Mouse (Mus musculus) MEL (cell line): ENCODE data around the gene Tubb5. TPM values are rescaled to one million over a fixed set of nuclear protein-coding genes. Genes with fewer than 3 reads are reported as not detected.

Source experiments
- DNase-seq: peaks from one replicate; pipeline ENCODE4 v3.0.0; 2011; ENCODE audit warnings: low read depth, low spot score
- H3K27ac ChIP-seq: 2 replicates; pipeline ENCODE4 v1.5.1; 2012; ENCODE audit warnings: low read depth, mild to moderate bottlenecking, control low read depth, low read length, moderate library complexity; ENCODE audit not compliant: control insufficient read depth
- H3K27me3 ChIP-seq, 2 experiments: fragments of 150-350 bp in 1 of 2; sonication (generic) in 1 of 2; 2 replicates each; pipeline ENCODE4 v1.6.1; 2012; ENCODE audit warnings: low read length in 2 of 2, mild to moderate bottlenecking in 2 of 2, improper control_type of control experiment in 1 of 2, moderate library complexity in 1 of 2; ENCODE audit not compliant: insufficient read depth in 2 of 2, control insufficient read depth in 1 of 2
- H3K36me3 ChIP-seq, 2 experiments: 2 replicates each; pipeline ENCODE4 v1.6.1; 2012 to 2014; ENCODE audit warnings: low read length in 2 of 2, improper control_type of control experiment in 1 of 2, inconsistent platforms in 1 of 2, mild to moderate bottlenecking in 1 of 2; ENCODE audit not compliant: insufficient read depth in 2 of 2, control insufficient read depth in 1 of 2
- H3K4me1 ChIP-seq, 2 experiments: fragments of 150-350 bp in 1 of 2; sonication (generic) in 1 of 2; 2 replicates each; pipeline ENCODE4 v1.6.1; 2012; ENCODE audit warnings: low read length in 2 of 2, improper control_type of control experiment in 1 of 2, mild to moderate bottlenecking in 1 of 2; ENCODE audit not compliant: insufficient read depth in 2 of 2, control insufficient read depth in 1 of 2
- H3K4me3 ChIP-seq, 2 experiments: fragments of 150-350 bp in 1 of 2; sonication (generic) in 1 of 2; 2 replicates each; pipeline ENCODE4 v1.5.1; 2012; ENCODE audit warnings: low read depth in 2 of 2, low read length in 2 of 2, mild to moderate bottlenecking in 2 of 2, moderate library complexity in 2 of 2, control low read depth in 1 of 2, improper control_type of control experiment in 1 of 2; ENCODE audit not compliant: control insufficient read depth in 1 of 2, insufficient read depth in 1 of 2
- H3K79me2 ChIP-seq: 2 replicates; pipeline ENCODE4 v1.6.1; 2012; ENCODE audit warnings: mild to moderate bottlenecking, low read length, moderate library complexity; ENCODE audit not compliant: control insufficient read depth, poor library complexity, insufficient read depth
- H3K9ac ChIP-seq: 2 replicates; pipeline ENCODE4 v1.6.1; 2012; ENCODE audit warnings: low read depth, mild to moderate bottlenecking, control low read depth, low read length, moderate library complexity; ENCODE audit not compliant: control insufficient read depth, poor library complexity, severe bottlenecking
- H3K9me3 ChIP-seq: fragments of 150-350 bp; sonication (generic); replicated peaks from 2 replicates; pipeline ENCODE4 v1.6.1; 2012; ENCODE audit warnings: mild to moderate bottlenecking, low read length, improper control_type of control experiment, moderate library complexity; ENCODE audit not compliant: insufficient read depth
- BHLHE40 ChIP-seq: IDR thresholded peaks from 2 replicates; pipeline ENCODE4 v1.6.1; 2012; ENCODE audit warnings: low read depth, mild to moderate bottlenecking, inconsistent platforms, low read length, improper control_type of control experiment, borderline replicate concordance
- CHD1 ChIP-seq: IDR thresholded peaks from 2 replicates; pipeline ENCODE4 v1.6.1; 2012; ENCODE audit warnings: low read depth, mild to moderate bottlenecking, inconsistent platforms, low read length, improper control_type of control experiment
- CHD2 ChIP-seq: IDR thresholded peaks from 2 replicates; pipeline ENCODE4 v1.6.1; 2011; ENCODE audit warnings: low read length, improper control_type of control experiment
- CTCF ChIP-seq, 3 experiments: IDR thresholded peaks in 2 of 3; conservative IDR thresholded peaks in 1 of 3; 2 replicates each; pipeline ENCODE4 v1.5.1; 2011 to 2012; ENCODE audit warnings: low read length in 3 of 3, low read depth in 2 of 3, mild to moderate bottlenecking in 2 of 3, improper control_type of control experiment in 1 of 3, inconsistent platforms in 1 of 3, mixed read lengths in 1 of 3, moderate library complexity in 1 of 3; ENCODE audit not compliant: control insufficient read depth in 1 of 3, insufficient read depth in 1 of 3, poor library complexity in 1 of 3, severe bottlenecking in 1 of 3
- E2F4 ChIP-seq: IDR thresholded peaks from 2 replicates; pipeline ENCODE4 v1.6.1; 2011; ENCODE audit warnings: low read depth, low read length, improper control_type of control experiment, borderline replicate concordance
- ELF1 ChIP-seq: IDR thresholded peaks from 2 replicates; pipeline ENCODE4 v1.6.1; 2014; ENCODE audit warnings: low read depth, mild to moderate bottlenecking, inconsistent platforms, low read length, improper control_type of control experiment, moderate library complexity
- EP300 ChIP-seq, 2 experiments: IDR thresholded peaks; 2 replicates each; pipeline ENCODE4 v1.6.1; 2011; ENCODE audit warnings: improper control_type of control experiment in 2 of 2, low read length in 2 of 2, low read depth in 1 of 2, mild to moderate bottlenecking in 1 of 2
- ETS1 ChIP-seq: IDR thresholded peaks from 2 replicates; pipeline ENCODE4 v1.6.1; 2012; ENCODE audit warnings: low read depth, mild to moderate bottlenecking, inconsistent platforms, low read length, improper control_type of control experiment, moderate library complexity
- GABPA ChIP-seq: IDR thresholded peaks from 2 replicates; pipeline ENCODE4 v1.6.1; 2012; ENCODE audit warnings: low read depth, mild to moderate bottlenecking, inconsistent platforms, low read length, improper control_type of control experiment, moderate library complexity
- GATA1 ChIP-seq: IDR thresholded peaks from 2 replicates; pipeline ENCODE4 v1.6.1; 2011; ENCODE audit warnings: low read depth, low read length, improper control_type of control experiment
- HCFC1 ChIP-seq: IDR thresholded peaks from 2 replicates; pipeline ENCODE4 v1.6.1; 2012; ENCODE audit warnings: low read depth, mild to moderate bottlenecking, inconsistent platforms, low read length, improper control_type of control experiment, moderate library complexity
- KAT2A ChIP-seq: conservative IDR thresholded peaks from 2 replicates; pipeline ENCODE4 v1.6.1; 2012; ENCODE audit warnings: low read depth, low read length, improper control_type of control experiment, inconsistent platforms
- MAFK ChIP-seq: IDR thresholded peaks from 2 replicates; pipeline ENCODE4 v1.6.1; 2011; ENCODE audit warnings: low read depth, mild to moderate bottlenecking, low read length, improper control_type of control experiment, borderline replicate concordance
- MAX ChIP-seq: IDR thresholded peaks from 2 replicates; pipeline ENCODE4 v1.6.1; 2011; ENCODE audit warnings: low read length, improper control_type of control experiment
- MAZ ChIP-seq: IDR thresholded peaks from 2 replicates; pipeline ENCODE4 v1.6.1; 2012; ENCODE audit warnings: low read depth, mild to moderate bottlenecking, inconsistent platforms, low read length, improper control_type of control experiment
- MEF2A ChIP-seq: IDR thresholded peaks from 2 replicates; pipeline ENCODE4 v1.6.1; 2014; ENCODE audit warnings: low read depth, mild to moderate bottlenecking, inconsistent platforms, low read length, improper control_type of control experiment; ENCODE audit not compliant: poor library complexity, insufficient replicate concordance, severe bottlenecking; ENCODE audit errors: extremely low read depth
- MXI1 ChIP-seq: IDR thresholded peaks from 2 replicates; pipeline ENCODE4 v1.6.1; 2011; ENCODE audit warnings: mild to moderate bottlenecking, low read depth, low read length, improper control_type of control experiment
- MYB ChIP-seq: IDR thresholded peaks from 2 replicates; pipeline ENCODE4 v1.6.1; 2011; ENCODE audit warnings: mild to moderate bottlenecking, low read depth, low read length, improper control_type of control experiment
- MYC ChIP-seq: IDR thresholded peaks from 2 replicates; pipeline ENCODE4 v1.6.1; 2011; ENCODE audit warnings: low read depth, mild to moderate bottlenecking, low read length, improper control_type of control experiment, moderate library complexity
- NELFE ChIP-seq: IDR thresholded peaks from 2 replicates; pipeline ENCODE4 v1.6.1; 2011; ENCODE audit warnings: low read depth, low read length, improper control_type of control experiment
- NRF1 ChIP-seq: IDR thresholded peaks from 2 replicates; pipeline ENCODE4 v1.6.1; 2014; ENCODE audit warnings: low read depth, mild to moderate bottlenecking, inconsistent platforms, low read length, improper control_type of control experiment, moderate library complexity; ENCODE audit not compliant: poor library complexity, insufficient read depth, severe bottlenecking
- POLR2A ChIP-seq, 2 experiments: IDR thresholded peaks; 2 replicates each; pipeline ENCODE4 v1.6.1; 2011 to 2012; ENCODE audit warnings: low read length in 2 of 2, mild to moderate bottlenecking in 2 of 2, control low read depth in 1 of 2, improper control_type of control experiment in 1 of 2, low read depth in 1 of 2, moderate library complexity in 1 of 2; ENCODE audit not compliant: control insufficient read depth in 1 of 2, insufficient read depth in 1 of 2, poor library complexity in 1 of 2
- POLR2AphosphoS2 ChIP-seq: IDR thresholded peaks from 2 replicates; pipeline ENCODE4 v1.6.1; 2011; ENCODE audit warnings: low read length, improper control_type of control experiment
- POLR2AphosphoS5 ChIP-seq: IDR thresholded peaks from 2 replicates; pipeline ENCODE4 v1.6.1; 2012; ENCODE audit warnings: low read depth, borderline replicate concordance, mild to moderate bottlenecking, inconsistent platforms, low read length, moderate library complexity, mixed read lengths
- RAD21 ChIP-seq: IDR thresholded peaks from 2 replicates; pipeline ENCODE4 v1.6.1; 2011; ENCODE audit warnings: mild to moderate bottlenecking, low read depth, low read length, improper control_type of control experiment
- RCOR1 ChIP-seq: IDR thresholded peaks from 2 replicates; pipeline ENCODE4 v1.6.1; 2012; ENCODE audit warnings: low read depth, mild to moderate bottlenecking, inconsistent platforms, low read length, improper control_type of control experiment
- SIN3A ChIP-seq: IDR thresholded peaks from 2 replicates; pipeline ENCODE4 v1.6.1; 2012; ENCODE audit warnings: low read length, improper control_type of control experiment, inconsistent platforms
- SMC3 ChIP-seq: IDR thresholded peaks from 2 replicates; pipeline ENCODE4 v1.6.1; 2011; ENCODE audit warnings: low read depth, low read length, improper control_type of control experiment
- TAL1 ChIP-seq: IDR thresholded peaks from 2 replicates; pipeline ENCODE4 v1.6.1; 2012; ENCODE audit warnings: mild to moderate bottlenecking, inconsistent platforms, low read length, moderate library complexity, mixed read lengths
- TBP ChIP-seq: IDR thresholded peaks from 2 replicates; pipeline ENCODE4 v1.8.0; 2011; ENCODE audit warnings: low read depth, low read length, improper control_type of control experiment
- TCF12 ChIP-seq: IDR thresholded peaks from 2 replicates; pipeline ENCODE4 v1.6.1; 2014; ENCODE audit warnings: low read depth, mild to moderate bottlenecking, inconsistent platforms, low read length, improper control_type of control experiment, moderate library complexity
- UBTF ChIP-seq: IDR thresholded peaks from 2 replicates; pipeline ENCODE4 v1.6.1; 2012; ENCODE audit warnings: low read depth, mild to moderate bottlenecking, inconsistent platforms, low read length, improper control_type of control experiment, moderate library complexity, borderline replicate concordance; ENCODE audit not compliant: insufficient read depth
- USF1 ChIP-seq: IDR thresholded peaks from 2 replicates; pipeline ENCODE4 v1.6.1; 2014; ENCODE audit warnings: low read depth, mild to moderate bottlenecking, inconsistent platforms, low read length, improper control_type of control experiment, moderate library complexity
- USF2 ChIP-seq, 2 experiments: IDR thresholded peaks; 2 replicates each; pipeline ENCODE4 v1.6.1; 2011 to 2012; ENCODE audit warnings: improper control_type of control experiment in 2 of 2, low read length in 2 of 2, borderline replicate concordance in 1 of 2, inconsistent platforms in 1 of 2, low read depth in 1 of 2, mild to moderate bottlenecking in 1 of 2; ENCODE audit not compliant: insufficient read depth in 1 of 2
- ZC3H11A ChIP-seq: IDR thresholded peaks from 2 replicates; pipeline ENCODE4 v1.6.1; 2012; ENCODE audit warnings: low read depth, mild to moderate bottlenecking, inconsistent platforms, low read length, improper control_type of control experiment
- ZKSCAN1 ChIP-seq: IDR thresholded peaks from 2 replicates; pipeline ENCODE4 v1.6.1; 2012; ENCODE audit warnings: low read depth, mild to moderate bottlenecking, inconsistent platforms, low read length, improper control_type of control experiment, moderate library complexity
- ZMIZ1 ChIP-seq: IDR thresholded peaks from 2 replicates; pipeline ENCODE4 v1.6.1; 2012; ENCODE audit warnings: low read depth, mild to moderate bottlenecking, inconsistent platforms, low read length, improper control_type of control experiment, moderate library complexity
- polyA plus RNA-seq, 2 experiments: library from polyadenylated mRNA; stranded (reverse) in 1 of 2; unstranded in 1 of 2; fragments of >175 nt in 1 of 2; fragments of >200 nt in 1 of 2; gene quantifications; 2 replicates each; pipeline versions ENCODE4 v1.2.1 to v1.2.4; 2012; ENCODE audit warnings: low replicate concordance in 2 of 2, low read depth in 1 of 2; ENCODE audit not compliant: insufficient read length in 2 of 2, insufficient read depth in 1 of 2, missing spikeins in 1 of 2
- total RNA-seq: library from RNA; depleted of rRNA; stranded (reverse); fragments of 300-350 nt; gene quantifications from 2 replicates; pipeline ENCODE4 v1.2.3, GENCODE M21; 2012

Gene Tubb5
- total and polyA plus RNA-seq, 3 experiments, result 1,040 to 1,575 (median 1,137) TPM

DNA sequence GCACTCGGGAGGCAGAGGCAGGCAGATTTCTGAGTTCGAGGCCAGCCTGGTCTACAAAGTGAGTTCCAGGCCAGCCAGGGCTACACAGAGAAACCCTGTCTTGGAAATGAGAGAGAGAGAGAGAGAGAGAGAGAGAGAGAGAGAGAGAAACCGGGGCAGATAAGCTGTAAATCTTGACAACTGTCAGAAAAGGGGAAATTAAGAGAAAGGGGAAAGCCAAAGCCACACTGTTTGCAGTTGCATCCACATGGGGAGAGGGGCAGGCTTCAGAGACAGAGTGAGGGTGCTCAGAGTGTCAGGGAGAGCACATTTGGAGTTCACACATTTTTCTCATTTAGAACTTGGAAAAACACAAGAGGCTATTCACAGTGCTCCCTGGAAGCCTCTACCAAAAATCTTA is 50.1 kb downstream of the Tubb5 start:
- Histone ChIP-seq H3K4me1 (peaks cover 5 to 17% of the 10 kb centered on the region in 2 experiments), H3K27ac (no peak overlapping the region), H3K9me3 (no peaks in the 10 kb centered on the region), H3K27me3 (no peaks in the 10 kb centered on the region), H3K9ac (no peak overlapping the region), H3K36me3 (peaks cover 0 to 9% of the 10 kb centered on the region in 2 experiments; a peak in 2 of 4 replicates), H3K79me2 (no peaks in the 10 kb centered on the region), H3K4me3 (no peak overlapping the region)
- peak; percentile 80 for DNase-seq
- TF ChIP-seq NRF1 (no peak), POLR2AphosphoS5 (no peak), ZC3H11A (peak; percentile 9; the same call in 1 of the 2 replicates), ZKSCAN1 (0 out of 2 replicates have a peak, but pooled peaks have one; percentile 15), GATA1 (peak; percentile 83), POLR2AphosphoS2 (no peak), MXI1 (peak; percentile 66; the same call in 1 of the 2 replicates), MAFK (peak; percentile 48; the same call in 1 of the 2 replicates), TAL1 (no peak), CTCF (IDR thresholded peaks at IDR 0.05 in 2 of 3, conservative IDR thresholded peaks at IDR 0.05 in 1 of 3; ENCODE audit: control insufficient read depth in 1 of 3, insufficient read depth in 1 of 3, low read depth in 2 of 3, low read length in 3 of 3, poor library complexity in 1 of 3, severe bottlenecking in 1 of 3) (no peak), MYB (peak; percentile 50; the same call in 1 of the 2 replicates), USF2 (IDR thresholded peaks at IDR 0.05; ENCODE audit: borderline replicate concordance in 1 of 2, insufficient read depth in 1 of 2, low read depth in 1 of 2, low read length in 2 of 2) (no peak), ZMIZ1 (0 out of 2 replicates have a peak, but pooled peaks have one; percentile 42), E2F4 (no peak), UBTF (no peak), SMC3 (0 out of 2 replicates have a peak, but pooled peaks have one; percentile 18), MYC (peak; percentile 76; the same call in 1 of the 2 replicates), ETS1 (peak; percentile 79), MEF2A (no peak), CHD2 (no peak; the same call in 1 of the 2 replicates), EP300 (IDR thresholded peaks at IDR 0.05; ENCODE audit: low read depth in 1 of 2, low read length in 2 of 2) (peak; percentile 73 to 85), ELF1 (0 out of 2 replicates have a peak, but pooled peaks have one; percentile 11), BHLHE40 (peak; percentile 37; the same call in 1 of the 2 replicates), RCOR1 (peak; percentile 95), SIN3A (peak; percentile 86), TCF12 (peak; percentile 75), CHD1 (no peak), USF1 (no peak), KAT2A (no peak), RAD21 (no peak), POLR2A (IDR thresholded peaks at IDR 0.05; ENCODE audit: control insufficient read depth in 1 of 2, insufficient read depth in 1 of 2, low read depth in 1 of 2, low read length in 2 of 2, poor library complexity in 1 of 2) (no peak), MAZ (peak; percentile 72; the same call in 1 of the 2 replicates), MAX (peak; percentile 52; the same call in 1 of the 2 replicates), HCFC1 (peak; percentile 55), GABPA (no peak), NELFE (no peak), TBP (no peak)
